ENCODE assay signal across 9 mouse cellular contexts in genomic region chr10:57841638-57842509, GRCm38 (mm10). TPM values are rescaled to one million over a fixed set of nuclear protein-coding genes. Genes with fewer than 3 reads are reported as not detected.
DNase-seq lines count a peak whose midpoint lies in the region; ATAC-seq and TF ChIP-seq lines count a peak whose summit lies in the region.
"Had no signal": no experiment of that assay in that cellular context is flagged by ENCODE, and none has a peak within 500 bp of the region (broad histone marks: within the 10 kb centered on the region; RNA-seq: fewer than 3 reads in every experiment).

No protein-coding gene starts in this region.

- no peak overlapping the region for H3K4me3 ChIP-seq in forebrain, embryonic 14.5 days (ENCODE audit: low read depth, low read length)
- H3K4me3 ChIP-seq in intestine, embryonic 15.5 days (replicated peaks) = no peak overlapping the region
- H3K4me3 ChIP-seq in limb, embryonic 10.5 days = no peak overlapping the region
- H3K4me3 ChIP-seq in neural tube, embryonic 11.5 days (ENCODE audit: low read depth, low read length) = no peak overlapping the region
- H3K4me3 ChIP-seq in thymus, adult 2 months (ENCODE audit: control insufficient read depth, insufficient read depth, low read length) = no peak overlapping the region
- H3K4me3 ChIP-seq: stomach, embryonic 15.5 days had no signal

- 37% methylated on average over 8 of the region's 8 CpGs for WGBS in forebrain, embryonic 14.5 days
- 32% methylated on average over 8 of the region's 8 CpGs for WGBS in intestine, embryonic 15.5 days
- WGBS in limb, embryonic 10.5 days = 38% methylated on average over 8 of the region's 8 CpGs
- WGBS in neural tube, embryonic 11.5 days = 42% methylated on average over 8 of the region's 8 CpGs
- 37% methylated on average over 8 of the region's 8 CpGs for WGBS in thymus, adult 2 months

- H3K27me3 ChIP-seq in forebrain, embryonic 14.5 days (replicated peaks; ENCODE audit: control insufficient read depth, insufficient read depth, low read length) = no peaks in the 10 kb centered on the region
- no peaks in the 10 kb centered on the region for H3K27me3 ChIP-seq in intestine, embryonic 15.5 days (replicated peaks)
- no peaks in the 10 kb centered on the region for H3K27me3 ChIP-seq in limb, embryonic 10.5 days (ENCODE audit: low read depth, poor library complexity, severe bottlenecking)
- no peaks in the 10 kb centered on the region for H3K27me3 ChIP-seq in neural tube, embryonic 11.5 days (ENCODE audit: control insufficient read depth, insufficient read depth, low read length)
- no peaks in the 10 kb centered on the region for H3K27me3 ChIP-seq in thymus, adult 2 months (ENCODE audit: control insufficient read depth, insufficient read depth, low read length)
- H3K27me3 ChIP-seq: stomach, embryonic 15.5 days had no signal

- no peaks in the 10 kb centered on the region for H3K9me3 ChIP-seq in forebrain, embryonic 14.5 days (replicated peaks; ENCODE audit: control insufficient read depth, low read length)
- H3K9me3 ChIP-seq in intestine, embryonic 15.5 days = no peaks in the 10 kb centered on the region
- no peaks in the 10 kb centered on the region for H3K9me3 ChIP-seq in limb, embryonic 10.5 days (replicated peaks)
- no peaks in the 10 kb centered on the region for H3K9me3 ChIP-seq in neural tube, embryonic 11.5 days (ENCODE audit: control insufficient read depth, low read length)
- H3K9me3 ChIP-seq: stomach, embryonic 15.5 days had no signal

- no peaks in the 10 kb centered on the region for H3K36me3 ChIP-seq in forebrain, embryonic 14.5 days (ENCODE audit: control insufficient read depth, insufficient read depth, low read length)
- no peaks in the 10 kb centered on the region for H3K36me3 ChIP-seq in intestine, embryonic 15.5 days
- no peaks in the 10 kb centered on the region for H3K36me3 ChIP-seq in limb, embryonic 10.5 days
- no peaks in the 10 kb centered on the region for H3K36me3 ChIP-seq in neural tube, embryonic 11.5 days (ENCODE audit: control insufficient read depth, insufficient read depth, low read length)
- no peaks in the 10 kb centered on the region for H3K36me3 ChIP-seq in thymus, adult 2 months (ENCODE audit: control insufficient read depth, insufficient read depth, low read length)
- H3K36me3 ChIP-seq: stomach, embryonic 15.5 days had no signal

- TF ChIP-seq CTCF in thymus, adult 2 months (IDR thresholded peaks at IDR 0.05; ENCODE audit: borderline replicate concordance, control insufficient read depth, extremely low read depth, insufficient read depth, low read length, poor library complexity) = no peak

- ATAC-seq in cerebellum, adult (ENCODE audit: insufficient number of reproducible peaks, low FRiP score, low TSS enrichment) = peak; percentile 64; the same call in 1 of the 2 replicates
- peak; percentile 83 for ATAC-seq in forebrain, embryonic 14.5 days
- ATAC-seq in intestine, embryonic 15.5 days = 0 out of 2 replicates have a peak, but pooled peaks have one; percentile 39
- 0 out of 2 replicates have a peak, but pooled peaks have one; percentile 39 for ATAC-seq in neural tube, embryonic 11.5 days (ENCODE audit: insufficient read depth, low FRiP score, low TSS enrichment)

- peak; percentile 17 for DNase-seq in urinary bladder, postnatal 25 days (ENCODE audit: low spot score)
- no peak for DNase-seq in urinary bladder, postnatal 4 days (ENCODE audit: low spot score in 2 of 2)
- DNase-seq in forebrain, embryonic 14.5 days (ENCODE audit: low spot score) = peak; percentile 85
- peak; percentile 49 for DNase-seq in limb, embryonic 10.5 days (ENCODE audit: low spot score)
- peak; percentile 62 for DNase-seq in neural tube, embryonic 11.5 days (ENCODE audit: low spot score)
- peak; percentile 33 for DNase-seq in thymus, adult 2 months

- H3K4me1 ChIP-seq in forebrain, embryonic 14.5 days (ENCODE audit: control insufficient read depth, insufficient read depth, low read length) = no peaks in the 10 kb centered on the region
- H3K4me1 ChIP-seq in intestine, embryonic 15.5 days (replicated peaks) = no peaks in the 10 kb centered on the region
- no peaks in the 10 kb centered on the region for H3K4me1 ChIP-seq in limb, embryonic 10.5 days
- no peaks in the 10 kb centered on the region for H3K4me1 ChIP-seq in neural tube, embryonic 11.5 days (ENCODE audit: control insufficient read depth, insufficient read depth, low read length)
- H3K4me1 ChIP-seq in thymus, adult 2 months (replicated peaks; ENCODE audit: control insufficient read depth, insufficient read depth, low read length) = no peaks in the 10 kb centered on the region
- H3K4me1 ChIP-seq: stomach, embryonic 15.5 days had no signal

- TF ChIP-seq POLR2A in thymus, adult 2 months (IDR thresholded peaks at IDR 0.05; ENCODE audit: control insufficient read depth, extremely low read depth, insufficient read depth, low read length, poor library complexity) = no peak

- H3K9ac ChIP-seq in forebrain, embryonic 14.5 days (ENCODE audit: low read length) = no peak overlapping the region
- H3K9ac ChIP-seq in intestine, embryonic 15.5 days = no peak overlapping the region
- H3K9ac ChIP-seq in neural tube, embryonic 11.5 days (ENCODE audit: low read length) = no peak overlapping the region
- H3K9ac ChIP-seq: stomach, embryonic 15.5 days had no signal

- no peak overlapping the region for H3K27ac ChIP-seq in forebrain, embryonic 14.5 days (ENCODE audit: low read depth, low read length)
- no peak overlapping the region for H3K27ac ChIP-seq in intestine, embryonic 15.5 days
- H3K27ac ChIP-seq in limb, embryonic 10.5 days = no peak overlapping the region
- H3K27ac ChIP-seq in neural tube, embryonic 11.5 days (ENCODE audit: low read depth, low read length) = no peak overlapping the region
- no peak overlapping the region for H3K27ac ChIP-seq in thymus, adult 2 months (ENCODE audit: control insufficient read depth, insufficient read depth, low read length)
- H3K27ac ChIP-seq: stomach, embryonic 15.5 days had no signal

- no peak overlapping the region for H3K4me2 ChIP-seq in forebrain, embryonic 14.5 days (ENCODE audit: low read length)
- no peak overlapping the region for H3K4me2 ChIP-seq in intestine, embryonic 15.5 days (replicated peaks)
- H3K4me2 ChIP-seq in neural tube, embryonic 11.5 days (ENCODE audit: low read depth) = no peak overlapping the region
- H3K4me2 ChIP-seq: stomach, embryonic 15.5 days had no signal

RNA-seq across cellular contexts. Expression of gene Smpdl3a, which starts 47.7 kb away (rescaled TPM):
- polyA plus RNA-seq in forebrain, embryonic 14.5 days (2014; fragmentation: Nextera tagmentation; extraction: Ambion mirVana) = 17.5 and 19.9 TPM in 2 replicates
- polyA plus RNA-seq in intestine, embryonic 15.5 days (2015; fragmentation: Nextera tagmentation; extraction: Ambion mirVana) = 54.1 and 57.4 TPM in 2 replicates
- polyA plus RNA-seq in limb, embryonic 10.5 days (2016; fragmentation: Nextera tagmentation; extraction: Ambion mirVana) = 3.2 and 5.1 TPM in 2 replicates
- 14.0 and 14.3 TPM in 2 replicates for polyA plus RNA-seq in neural tube, embryonic 11.5 days (2014; fragmentation: Nextera tagmentation; extraction: Ambion mirVana)
- 44.0 and 48.3 TPM in 2 replicates for polyA plus RNA-seq in thymus, adult 2 months (2012; rRNA removed)

RNA-seq across cellular contexts. Expression of gene Fabp7, which starts 57.2 kb away (rescaled TPM):
- 1,519 and 1,568 TPM in 2 replicates for polyA plus RNA-seq in forebrain, embryonic 14.5 days (2014; fragmentation: Nextera tagmentation; extraction: Ambion mirVana)
- polyA plus RNA-seq in intestine, embryonic 15.5 days (2015; fragmentation: Nextera tagmentation; extraction: Ambion mirVana) = 44.7 and 54.5 TPM in 2 replicates
- polyA plus RNA-seq in limb, embryonic 10.5 days (2016; fragmentation: Nextera tagmentation; extraction: Ambion mirVana) = 0.55 and 0.58 TPM in 2 replicates
- 933 and 940 TPM in 2 replicates for polyA plus RNA-seq in neural tube, embryonic 11.5 days (2014; fragmentation: Nextera tagmentation; extraction: Ambion mirVana)
- 0.16 and 0.31 TPM in 2 replicates for polyA plus RNA-seq in thymus, adult 2 months (2012; rRNA removed)

Comparison
In these comparisons a context has a peak if more than half of its experiments do, and no peak if none do; other contexts are left out.
1. DNase-seq: peak in urinary bladder, postnatal 25 days (single experiment), forebrain, embryonic 14.5 days (single experiment), limb, embryonic 10.5 days (single experiment), neural tube, embryonic 11.5 days (single experiment) and thymus, adult 2 months (single experiment); none in urinary bladder, postnatal 4 days (0 of 2).
2. RNA of gene Fabp7, which starts 57.2 kb away (polyA plus RNA-seq): 1,519 to 1,568 TPM in forebrain, embryonic 14.5 days, 933 to 940 TPM in neural tube, embryonic 11.5 days and 44.7 to 54.5 TPM in intestine, embryonic 15.5 days; 0.55 to 0.58 TPM in limb, embryonic 10.5 days and 0.16 to 0.31 TPM in thymus, adult 2 months; every median in the first group is over 10 times any median in the second.
3. Peak in every context shown above with its lines, with median percentiles within 50 percentile points of each other: ATAC-seq.